Mouse (Mus musculus) layer of hippocampus, postnatal 10 days (tissue): Measurements from ENCODE around the gene Hypm. TPM values are rescaled to one million over a fixed set of nuclear protein-coding genes. Genes with fewer than 3 reads are reported as not detected.

Experiments
- DNase-seq, 2 experiments: peaks; one replicate each; pipeline ENCODE4 v3.0.0; 2021; ENCODE audit warnings: low spot score in 2 of 2
- long read RNA-seq: library from polyadenylated mRNA; stranded (forward); transcript quantifications from one replicate; pipeline ENCODE4 v2.0.0, GENCODE M21; 2023
- total RNA-seq, 2 experiments: library from RNA; stranded (reverse); gene quantifications; 2 replicates each; pipeline ENCODE4 v1.2.3; 2021

Gene Hypm
- total RNA-seq = not detected
- long read RNA-seq = 0 reads

GRCm38 (mm10) chrX:9846628-9847027 is at the start of gene Hypm:
TSS of gene Hypm (plus strand) at chrX:9846928.
- DNase-seq = no peak

- no peak for DNase-seq
These were observed 36.6 kb upstream of the Hypm start for GRCm38 (mm10) chrX:9810101-9810500.

- no peak for DNase-seq
These were observed 34.3 kb upstream of the Hypm start for GRCm38 (mm10) chrX:9812469-9812868.

- no peak for DNase-seq
These were observed 11.9 kb upstream of the Hypm start for GRCm38 (mm10) chrX:9834779-9835178.

GRCm38 (mm10) chrX:9849403-9849802 is 2.7 kb downstream of the Hypm start, which contains the start of gene H2al3:
TSS of gene H2al3 (plus strand) at chrX:9849703.
- no peak for DNase-seq

GRCm38 (mm10) chrX:9861859-9862258 is 15.1 kb downstream of the Hypm start:
- no peak for DNase-seq

- no peak for DNase-seq
These were observed 28.8 kb downstream of the Hypm start for GRCm38 (mm10) chrX:9875519-9875918.

- no peak for DNase-seq
These were observed 38.6 kb downstream of the Hypm start, which contains the start of gene Sytl5 for GRCm38 (mm10) chrX:9885322-9885721. TSS of gene Sytl5 (plus strand) at chrX:9885622.

Other genes with a start within 250 kb of the Hypm start
- gene Dynlt3, start 183.9 kb upstream of the Hypm start, total RNA-seq = 100 to 1,000 TPM in 1 of 2 experiments, 10 to 100 TPM in 1; 83.9 to 115 TPM
- gene H2al3, start 2.8 kb downstream of the Hypm start, total RNA-seq = not detected
- gene Sytl5, start 38.7 kb downstream of the Hypm start, total RNA-seq = 1 to 10 TPM; 2.1 to 2.3 TPM